Mouse (Mus musculus) liver, embryonic 14 days (tissue): ENCODE data around the gene Rft1. TPM values are rescaled to one million over a fixed set of nuclear protein-coding genes. Genes with fewer than 3 reads are reported as not detected.

Source experiments
- polyA plus RNA-seq: library from polyadenylated mRNA; depleted of rRNA; stranded (reverse); fragments of >200 nt; gene quantifications from 2 replicates; pipeline ENCODE4 v1.2.3, GENCODE M21; 2012; rRNA removed

Gene Rft1
- 3.0 and 3.4 TPM in 2 replicates for polyA plus RNA-seq

DNA sequence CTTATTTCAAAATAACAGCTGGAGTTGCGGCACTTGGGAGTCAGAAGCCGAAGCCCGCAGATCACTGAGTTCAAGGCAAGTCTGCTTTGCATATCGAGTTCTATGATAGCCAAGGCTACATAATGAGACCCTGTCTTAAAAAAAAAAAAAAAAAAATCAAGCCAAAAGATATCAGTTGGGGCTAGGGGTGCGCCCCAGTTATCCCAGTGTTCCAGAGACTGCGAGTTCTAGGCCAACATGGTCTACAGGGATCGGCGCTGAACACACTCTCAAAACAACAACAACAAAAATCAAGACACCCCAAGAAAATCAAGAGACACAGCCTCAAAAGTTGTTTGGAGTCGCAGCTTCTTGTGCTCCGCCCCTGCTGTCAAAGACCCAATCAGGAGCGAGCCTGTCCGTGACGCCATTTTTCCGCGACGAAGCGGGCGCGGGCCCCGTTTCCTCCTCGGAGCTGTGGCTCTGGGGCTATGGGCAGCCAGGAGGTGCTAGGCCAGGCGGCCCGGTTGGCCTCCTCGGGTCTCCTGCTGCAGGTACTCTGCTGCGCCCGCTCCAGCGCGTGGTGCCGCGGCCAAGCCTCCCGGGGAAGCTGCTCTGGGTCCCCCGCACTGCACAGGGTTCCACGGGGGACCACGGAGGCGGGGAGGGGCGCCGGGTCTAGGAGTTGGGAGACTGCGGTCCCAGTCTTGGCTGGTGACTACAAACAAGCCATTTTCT lies at the start of gene Rft1:
Gene Rft1 (plus strand): TSS at position 418 of the 717 bp plus-strand sequence.

DNA sequence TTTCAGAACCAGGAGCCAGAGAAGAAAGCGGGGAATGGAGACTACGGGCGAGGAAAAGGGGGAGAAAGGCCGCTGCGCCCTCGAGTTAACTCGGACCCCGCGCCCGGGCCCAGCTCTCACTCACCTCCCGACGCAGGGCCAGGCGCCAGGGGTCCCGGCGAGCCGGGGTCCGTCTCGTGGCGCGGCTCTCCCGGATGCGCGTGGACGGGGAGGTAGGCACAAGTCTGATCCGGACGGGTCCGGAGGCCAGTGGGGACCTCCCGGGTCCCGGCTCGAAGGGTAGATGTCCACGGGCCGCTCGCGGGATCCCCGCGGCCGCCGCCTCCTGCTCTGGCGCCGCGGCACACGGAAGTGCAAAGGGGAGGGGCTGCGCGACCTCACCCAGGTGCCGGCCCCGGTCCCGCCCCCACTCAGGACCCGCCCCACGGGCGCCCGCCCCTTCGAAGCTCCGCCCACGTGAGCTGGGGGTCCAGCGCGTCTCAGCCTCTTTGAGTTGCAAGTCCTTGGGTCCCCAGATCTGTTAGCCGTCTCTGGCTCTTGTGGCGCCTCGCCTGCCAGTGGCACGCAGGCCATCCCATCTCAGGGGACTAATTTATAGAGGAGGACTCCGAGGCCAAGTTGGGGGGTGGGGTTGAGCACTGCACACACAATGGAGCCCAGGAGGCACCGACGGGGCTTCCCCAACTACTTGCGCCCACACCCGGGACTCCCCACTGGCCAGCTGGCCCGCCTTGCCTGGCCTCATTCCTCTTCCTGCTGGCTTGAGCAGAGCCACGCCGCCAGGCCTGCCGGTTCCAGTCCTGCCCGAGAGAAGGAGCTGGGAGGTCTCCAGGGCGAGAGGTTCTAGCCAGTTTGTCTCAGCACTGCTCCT lies 28.1 kb upstream of the Rft1 start, which contains the start of gene Prkcd:
Gene Prkcd (minus strand): TSS at position 355 of the 871 bp plus-strand sequence.

DNA sequence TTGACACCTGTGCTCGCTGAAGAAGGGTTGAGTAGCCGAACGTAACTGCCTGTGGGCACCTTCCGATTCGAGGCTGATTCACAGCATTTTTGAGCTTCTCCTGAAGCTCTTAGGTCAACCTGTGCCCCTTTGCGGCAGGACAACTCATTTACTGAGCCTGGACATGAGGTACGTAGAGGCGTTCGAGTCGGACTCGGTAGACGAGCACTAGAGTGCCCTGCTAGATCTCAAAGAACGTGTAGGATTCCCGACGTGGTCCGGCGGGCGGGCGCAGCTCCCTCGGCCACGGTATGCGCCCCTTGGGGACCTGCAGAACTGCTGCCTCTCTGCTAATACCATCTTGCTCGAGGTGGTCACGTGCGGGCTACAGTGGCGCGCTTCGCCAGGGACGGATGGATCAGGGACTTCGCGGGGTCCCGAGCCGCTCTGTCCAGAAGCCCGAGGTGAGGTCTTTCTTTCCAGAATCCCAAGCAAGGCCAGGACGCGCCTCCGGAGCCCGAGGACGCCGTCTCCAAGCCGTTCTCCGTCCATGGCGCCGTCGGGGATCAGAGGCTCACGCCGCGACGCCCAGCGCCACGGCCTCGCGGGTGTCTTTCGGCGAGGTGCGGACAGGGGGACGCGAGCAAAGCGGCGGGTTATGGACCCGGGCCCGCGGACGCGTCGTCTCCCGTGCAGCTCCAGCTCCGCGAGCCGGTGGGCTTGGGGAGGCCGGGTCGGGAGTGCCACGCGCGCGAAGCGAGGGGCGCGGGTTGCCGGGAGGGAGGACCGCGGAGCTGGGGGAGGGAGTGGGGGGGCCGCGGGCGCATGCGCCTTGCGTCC lies 60.8 kb downstream of the Rft1 start, which contains the start of gene Sfmbt1:
Gene Sfmbt1 (plus strand): TSS at position 51 of the 819 bp plus-strand sequence.

Other genes starting within 250 kb of the Rft1 start
- gene Dcp1a, start 174.8 kb upstream of the Rft1 start, polyA plus RNA-seq = 10.7 and 12.4 TPM in 2 replicates
- gene Cacna1d, start 162.9 kb upstream of the Rft1 start, polyA plus RNA-seq = 0.15 and 0.16 TPM in 2 replicates
- gene Tkt, start 106.0 kb upstream of the Rft1 start, polyA plus RNA-seq = 135 and 158 TPM in 2 replicates
- gene Prkcd, start 28.1 kb upstream of the Rft1 start, polyA plus RNA-seq = 15.0 and 19.7 TPM in 2 replicates
- 3.3 and 4.7 TPM in 2 replicates for gene Sfmbt1, start 60.5 kb downstream of the Rft1 start, polyA plus RNA-seq
- 5.8 and 6.3 TPM in 2 replicates for gene Tmem110, start 171.2 kb downstream of the Rft1 start, polyA plus RNA-seq
- 0.68 and 0.80 TPM in 2 replicates for gene Mustn1, start 224.8 kb downstream of the Rft1 start, polyA plus RNA-seq
- 53.8 and 54.5 TPM in 2 replicates for gene Itih4, start 232.1 kb downstream of the Rft1 start, polyA plus RNA-seq